Mouse (Mus musculus) hindbrain, embryonic 16.5 days (tissue): Measurements from ENCODE around the gene Hip1. TPM values are rescaled to one million over a fixed set of nuclear protein-coding genes. Genes with fewer than 3 reads are reported as not detected.

ENCODE experiments used
- ATAC-seq: fragments of 200-750 bp; cut with Nextera tagmentation; 2 replicates; pipeline ENCODE4 v1.8.0; 2017; ENCODE audit warnings: moderate TSS enrichment, moderate library complexity
- H3K27ac ChIP-seq: fragments of 300-500 bp; sonication (generic); 2 replicates; pipeline ENCODE4 v1.5.1; 2014; ENCODE audit warnings: low read depth, mild to moderate bottlenecking, control low read depth, low read length, moderate library complexity
- H3K27me3 ChIP-seq: fragments of 300-500 bp; sonication (generic); replicated peaks from 2 replicates; pipeline ENCODE4 v1.6.1; 2014; ENCODE audit warnings: low read length; ENCODE audit not compliant: control insufficient read depth, insufficient read depth
- H3K36me3 ChIP-seq: fragments of 300-500 bp; sonication (generic); 2 replicates; pipeline ENCODE4 v1.6.1; 2014; ENCODE audit warnings: mild to moderate bottlenecking, low read length, moderate library complexity, mixed read lengths; ENCODE audit not compliant: control insufficient read depth, insufficient read depth
- H3K4me1 ChIP-seq: fragments of 300-500 bp; sonication (generic); 2 replicates; pipeline ENCODE4 v1.6.1; 2014; ENCODE audit warnings: low read depth, low read length; ENCODE audit not compliant: control insufficient read depth, insufficient read depth
- H3K4me2 ChIP-seq: fragments of 300-500 bp; sonication (generic); 2 replicates; pipeline ENCODE4 v1.6.1; 2014; ENCODE audit warnings: mild to moderate bottlenecking, low read length, control low read depth, moderate library complexity
- H3K4me3 ChIP-seq: fragments of 300-500 bp; sonication (generic); 2 replicates; pipeline ENCODE4 v1.5.1; 2014; ENCODE audit warnings: mild to moderate bottlenecking, low read length, control low read depth, moderate library complexity
- H3K9ac ChIP-seq: fragments of 300-500 bp; sonication (generic); 2 replicates; pipeline ENCODE4 v1.6.1; 2014; ENCODE audit warnings: low read depth, mild to moderate bottlenecking, control low read depth, low read length, moderate library complexity
- H3K9me3 ChIP-seq: fragments of 300-500 bp; sonication (generic); 2 replicates; pipeline ENCODE4 v1.6.1; 2014; ENCODE audit warnings: mild to moderate bottlenecking, low read length, moderate library complexity; ENCODE audit not compliant: control insufficient read depth
- WGBS: fragments of 180-500 bp; shearing (Covaris S2); extraction: QIAGEN DNeasy Blood & Tissue Kit; methylation state at CpG from one replicate; pipeline ENCODE4 v1.1.7; 2014; 5-methylcytosine and 5-hydroxymethylcytosine counted together
- polyA plus RNA-seq: library from polyadenylated mRNA; unstranded; fragments of >200 nt; fragmentation: Nextera tagmentation; extraction: Ambion mirVana; gene quantifications from 2 replicates; pipeline ENCODE4 v1.2.1, GENCODE M21; 2015

Gene Hip1
- polyA plus RNA-seq, 1 experiment from 2014 or later: 35.3 TPM

- Histone ChIP-seq H3K27ac (no peak overlapping the region), H3K27me3 (no peaks in the 10 kb centered on the region), H3K9ac (no peak overlapping the region), H3K36me3 (no peaks in the 10 kb centered on the region), H3K9me3 (no peaks in the 10 kb centered on the region), H3K4me1 (no peaks in the 10 kb centered on the region), H3K4me2 (no peak overlapping the region), H3K4me3 (no peak overlapping the region)
- WGBS: 92% methylated on average over 6 of the region's 6 CpGs
- no peak for ATAC-seq
Measured at GRCm38 (mm10) chr5:135567556-135568265, 22.8 kb upstream of the Hip1 start.

DNA sequence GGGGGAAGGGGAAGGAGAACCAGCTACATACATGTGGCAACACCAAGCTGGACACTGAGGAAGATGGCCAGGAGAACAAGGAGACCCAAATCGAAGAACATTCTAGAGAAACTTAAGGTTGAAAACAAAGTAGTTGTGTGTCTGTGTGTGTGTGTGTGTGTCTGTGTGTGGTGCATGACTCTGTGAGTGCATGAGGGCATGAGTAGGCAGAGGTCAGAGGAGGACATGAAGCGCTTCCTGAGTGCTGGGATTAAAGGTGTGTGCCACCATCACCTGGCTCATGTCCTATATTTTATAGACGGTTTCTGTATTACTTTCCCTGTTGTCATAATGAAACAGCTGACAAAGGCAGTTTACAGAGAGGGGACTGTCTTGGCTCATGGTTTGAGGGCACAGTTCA is 18.5 kb upstream of the Hip1 start, which contains the start of gene Ccl26:
Ccl26 (minus strand) TSS at position 101 of the 400 bp plus-strand sequence.
- no peak within 1 kb of the TSS for H3K27ac ChIP-seq
- no peak within 1 kb of the TSS for H3K4me3 ChIP-seq
- WGBS: 88% methylated on average over 3 of the region's 3 CpGs
- no peak within 1 kb of the TSS for H3K9ac ChIP-seq
- no peak within 1 kb of the TSS for H3K4me2 ChIP-seq
- H3K27me3 ChIP-seq: no peaks in the 10 kb centered on the region
- no peak for ATAC-seq
- H3K4me1 ChIP-seq: no peaks in the 10 kb centered on the region
- no peaks in the 10 kb centered on the region for H3K9me3 ChIP-seq
- no peaks in the 10 kb centered on the region for H3K36me3 ChIP-seq

- no peak overlapping the region for H3K9ac ChIP-seq
- no peak for ATAC-seq
- WGBS: 55% methylated on average over 3 of the region's 3 CpGs
- peaks cover 4% of the 10 kb centered on the region; the same call in 1 of the 2 replicates for H3K4me1 ChIP-seq
- no peak overlapping the region for H3K4me2 ChIP-seq
- H3K9me3 ChIP-seq: no peaks in the 10 kb centered on the region
- no peaks in the 10 kb centered on the region for H3K27me3 ChIP-seq
- H3K4me3 ChIP-seq: no peak overlapping the region
- no peaks in the 10 kb centered on the region for H3K36me3 ChIP-seq
- H3K27ac ChIP-seq: no peak overlapping the region; the same call in 1 of the 2 replicates
Measured at GRCm38 (mm10) chr5:135557671-135558070, 12.8 kb upstream of the Hip1 start.

DNA sequence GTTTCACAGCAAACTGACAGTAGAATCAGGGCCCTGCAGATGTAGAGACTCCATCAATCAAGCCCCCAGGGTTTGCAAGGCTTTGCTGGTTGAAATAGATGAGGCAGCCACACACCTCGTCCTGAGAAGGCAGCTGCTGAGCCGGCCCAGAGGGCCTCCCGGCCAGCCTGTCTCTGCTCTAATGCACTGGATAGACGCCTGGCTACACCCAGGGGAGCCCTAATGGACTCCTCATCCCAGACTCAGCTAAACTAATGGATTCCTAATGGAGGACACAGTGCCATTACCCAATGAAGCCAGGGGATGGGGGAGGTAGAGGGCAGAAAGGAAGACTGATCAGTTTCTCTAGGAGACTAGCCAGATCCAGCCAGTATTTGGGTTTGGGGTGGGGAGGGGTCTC is 12.1 kb upstream of the Hip1 start:
- peak; percentile 71 for ATAC-seq
- H3K36me3 ChIP-seq: no peaks in the 10 kb centered on the region
- no peaks in the 10 kb centered on the region for H3K27me3 ChIP-seq
- no peaks in the 10 kb centered on the region for H3K9me3 ChIP-seq
- H3K4me3 ChIP-seq: no peak overlapping the region
- H3K4me2 ChIP-seq: no peak overlapping the region
- 16% methylated on average over 4 of the region's 4 CpGs for WGBS
- H3K9ac ChIP-seq: no peak overlapping the region
- peaks cover 4% of the 10 kb centered on the region; the same call in 1 of the 2 replicates for H3K4me1 ChIP-seq
- 0 out of 2 replicates have a peak overlapping the region, but pooled peaks have one; percentile 23 for H3K27ac ChIP-seq

GRCm38 (mm10) chr5:135556259-135556658 is 11.3 kb upstream of the Hip1 start:
- Histone ChIP-seq H3K9me3 (no peaks in the 10 kb centered on the region), H3K27me3 (no peaks in the 10 kb centered on the region), H3K4me2 (no peak overlapping the region), H3K36me3 (no peaks in the 10 kb centered on the region), H3K9ac (no peak overlapping the region), H3K4me3 (no peak overlapping the region), H3K27ac (no peak overlapping the region), H3K4me1 (peaks cover 4% of the 10 kb centered on the region; the same call in 1 of the 2 replicates)
- ATAC-seq: no peak
- WGBS: 76% methylated on average over 4 of the region's 4 CpGs

- H3K4me3 ChIP-seq: no peak overlapping the region
- H3K36me3 ChIP-seq: no peaks in the 10 kb centered on the region
- no peak overlapping the region for H3K27ac ChIP-seq
- WGBS: 85% methylated on average over 3 of the region's 3 CpGs
- no peaks in the 10 kb centered on the region for H3K9me3 ChIP-seq
- H3K27me3 ChIP-seq: no peaks in the 10 kb centered on the region
- no peak overlapping the region for H3K4me2 ChIP-seq
- no peaks in the 10 kb centered on the region for H3K4me1 ChIP-seq
- no peak overlapping the region for H3K9ac ChIP-seq
- ATAC-seq: no peak
Measured at GRCm38 (mm10) chr5:135551591-135551990, 6.7 kb upstream of the Hip1 start.

- no peak for ATAC-seq
- Histone ChIP-seq H3K4me1 (no peaks in the 10 kb centered on the region), H3K9me3 (no peaks in the 10 kb centered on the region), H3K4me2 (no peak overlapping the region), H3K27ac (no peak overlapping the region), H3K27me3 (no peaks in the 10 kb centered on the region), H3K9ac (no peak overlapping the region), H3K36me3 (no peaks in the 10 kb centered on the region), H3K4me3 (no peak overlapping the region)
- WGBS: 23% methylated on average over 3 of the region's 3 CpGs
Measured at GRCm38 (mm10) chr5:135550910-135551309, 6.0 kb upstream of the Hip1 start.

- Histone ChIP-seq H3K4me1 (peaks cover 10% of the 10 kb centered on the region), H3K4me2 (no peak overlapping the region), H3K9me3 (no peaks in the 10 kb centered on the region), H3K9ac (no peak overlapping the region), H3K27ac (no peak overlapping the region), H3K36me3 (no peaks in the 10 kb centered on the region), H3K4me3 (no peak overlapping the region), H3K27me3 (no peaks in the 10 kb centered on the region)
- WGBS: 82% methylated on average over 2 of the region's 2 CpGs
- no peak for ATAC-seq
Measured at GRCm38 (mm10) chr5:135547990-135548389, 3.1 kb upstream of the Hip1 start.

- Histone ChIP-seq H3K9me3 (no peaks in the 10 kb centered on the region), H3K4me3 (peak overlapping the region; percentile 78), H3K9ac (peak overlapping the region; percentile 84), H3K36me3 (no peaks in the 10 kb centered on the region), H3K4me1 (peaks cover 10% of the 10 kb centered on the region), H3K27me3 (no peaks in the 10 kb centered on the region), H3K4me2 (peak overlapping the region; percentile 94), H3K27ac (no peak overlapping the region)
- ATAC-seq: no peak
- WGBS: 3% methylated on average over 15 of the region's 15 CpGs
Measured at GRCm38 (mm10) chr5:135544032-135544558, 825 bp downstream of the Hip1 start.
